17 mouse cellular contexts compared by ENCODE assay signal in genomic region chr3:149355362-149355761, GRCm38 (mm10).
"Had no signal": no experiment of that assay in that cellular context is flagged by ENCODE, and none has a peak within 500 bp of the region (broad histone marks: within the 10 kb centered on the region; RNA-seq: fewer than 3 reads in every experiment).

No protein-coding gene starts in this region.

- ATAC-seq: liver, postnatal 0 days; midbrain, embryonic 15.5 days had no signal

- H3K4me3 ChIP-seq: liver, embryonic 13.5 days; lung, embryonic 15.5 days; midbrain, embryonic 15.5 days; neural tube, embryonic 12.5 days had no signal

- H3K9ac ChIP-seq: liver, embryonic 13.5 days; liver, postnatal 0 days; lung, embryonic 15.5 days; midbrain, embryonic 15.5 days; neural tube, embryonic 12.5 days had no signal

- H3K36me3 ChIP-seq: liver, embryonic 13.5 days; lung, embryonic 15.5 days; midbrain, embryonic 15.5 days; neural tube, embryonic 12.5 days had no signal

- H3K9me3 ChIP-seq: liver, embryonic 13.5 days; lung, embryonic 15.5 days; midbrain, embryonic 15.5 days; neural tube, embryonic 12.5 days had no signal

- DNase-seq: kidney, postnatal 36 days; layer of hippocampus, adult 9-11 months; layer of hippocampus, postnatal 36 days; liver; liver, embryonic 13.5 days; liver, postnatal 0 days; lung, postnatal 14 days; thymus, adult 2 months; thymus, postnatal 25 days had no signal

- H3K4me2 ChIP-seq: liver, embryonic 13.5 days; lung, embryonic 15.5 days; midbrain, embryonic 11.5 days; midbrain, embryonic 15.5 days; neural tube, embryonic 12.5 days had no signal

- H3K4me1 ChIP-seq: liver, embryonic 13.5 days; megakaryocyte, embryonic 14.5 days had no signal

- H3K27ac ChIP-seq: kidney, postnatal 0 days; liver, embryonic 13.5 days; lung, embryonic 15.5 days; macrophage; midbrain, embryonic 15.5 days; neural tube, embryonic 12.5 days; stomach, postnatal 0 days had no signal

- H3K27me3 ChIP-seq: liver, embryonic 13.5 days; lung, embryonic 15.5 days; megakaryocyte, embryonic 14.5 days; midbrain, embryonic 15.5 days; neural tube, embryonic 12.5 days had no signal
